Comparison of ENCODE assay signal across 1 mouse cellular context in genomic region chr4:97809582-97810295, GRCm38 (mm10).
TF ChIP-seq lines count a peak whose summit lies in the region.

No protein-coding gene starts in this region.

TF ChIP-seq in MEL, 35 proteins besides CTCF, POLR2A, EP300 and RAD21:
- 0 out of 2 replicates have a peak, but pooled peaks have one; percentile 19 for TF ChIP-seq MAX (IDR thresholded peaks at IDR 0.05; ENCODE audit: low read length)
- TF ChIP-seq MXI1 (IDR thresholded peaks at IDR 0.05; ENCODE audit: low read depth, low read length) = no peak
- no peak for TF ChIP-seq ZC3H11A (IDR thresholded peaks at IDR 0.05; ENCODE audit: low read depth, low read length)
- TF ChIP-seq NRF1 (IDR thresholded peaks at IDR 0.05; ENCODE audit: insufficient read depth, low read depth, low read length, poor library complexity, severe bottlenecking) = no peak
- 0 out of 2 replicates have a peak, but pooled peaks have one; percentile 38 for TF ChIP-seq MAZ (IDR thresholded peaks at IDR 0.05; ENCODE audit: low read depth, low read length)
- TF ChIP-seq USF1 (IDR thresholded peaks at IDR 0.05; ENCODE audit: low read depth, low read length) = no peak
- 0 out of 2 replicates have a peak, but pooled peaks have one; percentile 10 for TF ChIP-seq KAT2A (conservative IDR thresholded peaks at IDR 0.05; ENCODE audit: low read depth, low read length)
- no peak for TF ChIP-seq ZMIZ1 (IDR thresholded peaks at IDR 0.05; ENCODE audit: low read depth, low read length)
- no peak for TF ChIP-seq UBTF (IDR thresholded peaks at IDR 0.05; ENCODE audit: borderline replicate concordance, insufficient read depth, low read depth, low read length)
- TF ChIP-seq BHLHE40 (IDR thresholded peaks at IDR 0.05; ENCODE audit: borderline replicate concordance, low read depth, low read length) = no peak
- TF ChIP-seq E2F4 (IDR thresholded peaks at IDR 0.05; ENCODE audit: borderline replicate concordance, low read depth, low read length) = no peak
- no peak for TF ChIP-seq ZNF384 (IDR thresholded peaks at IDR 0.05; ENCODE audit: low read depth, low read length)
- TF ChIP-seq USF2 (IDR thresholded peaks at IDR 0.05; ENCODE audit: borderline replicate concordance in 1 of 2, insufficient read depth in 1 of 2, low read depth in 1 of 2, low read length in 2 of 2) = no peak
- TF ChIP-seq POLR2AphosphoS5 (IDR thresholded peaks at IDR 0.05; ENCODE audit: borderline replicate concordance, low read depth, low read length) = no peak
